ENCODE assay signal across 12 mouse cellular contexts in genomic region chr10:59289062-59289461, GRCm38 (mm10). TPM values are rescaled to one million over a fixed set of nuclear protein-coding genes. Genes with fewer than 3 reads are reported as not detected.
DNase-seq lines count a peak whose midpoint lies in the region; ATAC-seq and TF ChIP-seq lines count a peak whose summit lies in the region.
"Had no signal": no experiment of that assay in that cellular context is flagged by ENCODE, and none has a peak within 500 bp of the region (broad histone marks: within the 10 kb centered on the region; RNA-seq: fewer than 3 reads in every experiment).

No protein-coding gene starts in this region.

- TF ChIP-seq EP300 in lung, postnatal 0 days (IDR thresholded peaks at IDR 0.05): no peak

- TF ChIP-seq CTCF in hindbrain, postnatal 0 days (IDR thresholded peaks at IDR 0.05; ENCODE audit: low read depth): peak; percentile 69
- TF ChIP-seq CTCF in G1E (IDR thresholded peaks at IDR 0.05; ENCODE audit: low read depth, low read length): peak; percentile 24; the same call in 1 of the 2 replicates
- peak; percentile 78 for TF ChIP-seq CTCF in lung, postnatal 0 days (IDR thresholded peaks at IDR 0.05)

- no peak overlapping the region for H3K27ac ChIP-seq in hindbrain, postnatal 0 days
- no peak overlapping the region for H3K27ac ChIP-seq in hindbrain, embryonic 11.5 days (ENCODE audit: low read depth, low read length)
- H3K27ac ChIP-seq in midbrain, embryonic 14.5 days (replicated peaks; ENCODE audit: low read depth, low read length): no peak overlapping the region
- H3K27ac ChIP-seq in midbrain, embryonic 13.5 days: no peak overlapping the region
- H3K27ac ChIP-seq in lung, postnatal 0 days (ENCODE audit: low read length): no peak overlapping the region
- H3K27ac ChIP-seq: embryonic facial prominence, embryonic 13.5 days; neural tube, embryonic 12.5 days had no signal

- H3K4me2 ChIP-seq in hindbrain, postnatal 0 days (ENCODE audit: low read depth, low read length): no peak overlapping the region
- no peak overlapping the region for H3K4me2 ChIP-seq in hindbrain, embryonic 11.5 days (replicated peaks; ENCODE audit: low read depth, low read length)
- H3K4me2 ChIP-seq in midbrain, embryonic 14.5 days (ENCODE audit: low read length): no peak overlapping the region
- no peak overlapping the region for H3K4me2 ChIP-seq in midbrain, embryonic 13.5 days (replicated peaks)
- no peak overlapping the region for H3K4me2 ChIP-seq in lung, postnatal 0 days (replicated peaks; ENCODE audit: low read depth, low read length)
- H3K4me2 ChIP-seq: embryonic facial prominence, embryonic 13.5 days; neural tube, embryonic 12.5 days had no signal

- peak; percentile 53 for DNase-seq in hindbrain, postnatal 0 days (ENCODE audit: low spot score)
- no peak for DNase-seq in hindbrain, embryonic 11.5 days (ENCODE audit: low spot score)
- DNase-seq in midbrain, embryonic 14.5 days: peak; percentile 36
- DNase-seq in G1E (ENCODE audit: low spot score): no peak
- peak; percentile 65 for DNase-seq in lung, postnatal 0 days (ENCODE audit: low spot score)
- DNase-seq in adrenal gland, adult 8-10 months: no peak
- no peak for DNase-seq in neural tube, embryonic 10.5 days (ENCODE audit: extremely low spot score, low spot score)
- DNase-seq: heart, postnatal 4 days; spleen, adult 18-20 months had no signal

- 0 out of 2 replicates have a peak, but pooled peaks cover 2% of the 10 kb centered on the region for H3K4me1 ChIP-seq in hindbrain, postnatal 0 days (ENCODE audit: insufficient read depth, low read length)
- no peaks in the 10 kb centered on the region for H3K4me1 ChIP-seq in hindbrain, embryonic 11.5 days (replicated peaks; ENCODE audit: control insufficient read depth, insufficient read depth, low read length)
- H3K4me1 ChIP-seq in midbrain, embryonic 14.5 days (ENCODE audit: control insufficient read depth, insufficient read depth, low read length): no peaks in the 10 kb centered on the region
- H3K4me1 ChIP-seq in midbrain, embryonic 13.5 days (replicated peaks): no peaks in the 10 kb centered on the region
- H3K4me1 ChIP-seq in G1E (ENCODE audit: insufficient read depth, low read depth, low read length): peaks cover 9% of the 10 kb centered on the region
- H3K4me1 ChIP-seq in lung, postnatal 0 days (ENCODE audit: insufficient read depth, low read depth, low read length): no peaks in the 10 kb centered on the region
- H3K4me1 ChIP-seq: neural tube, embryonic 12.5 days had no signal

- H3K4me3 ChIP-seq in hindbrain, postnatal 0 days (ENCODE audit: low read length): no peak overlapping the region
- no peak overlapping the region for H3K4me3 ChIP-seq in hindbrain, embryonic 11.5 days (ENCODE audit: low read depth, low read length)
- no peak overlapping the region for H3K4me3 ChIP-seq in midbrain, embryonic 14.5 days (replicated peaks; ENCODE audit: low read depth, low read length)
- no peak overlapping the region for H3K4me3 ChIP-seq in midbrain, embryonic 13.5 days (replicated peaks)
- no peak overlapping the region for H3K4me3 ChIP-seq in G1E (ENCODE audit: low read depth, low read length)
- H3K4me3 ChIP-seq in lung, postnatal 0 days (ENCODE audit: low read depth, low read length): no peak overlapping the region
- H3K4me3 ChIP-seq: embryonic facial prominence, embryonic 13.5 days; neural tube, embryonic 12.5 days had no signal

- H3K9ac ChIP-seq in hindbrain, postnatal 0 days (replicated peaks; ENCODE audit: low read length): no peak overlapping the region
- H3K9ac ChIP-seq in hindbrain, embryonic 11.5 days (ENCODE audit: low read depth, low read length): no peak overlapping the region
- no peak overlapping the region for H3K9ac ChIP-seq in midbrain, embryonic 14.5 days (replicated peaks; ENCODE audit: low read length)
- no peak overlapping the region for H3K9ac ChIP-seq in midbrain, embryonic 13.5 days (replicated peaks)
- H3K9ac ChIP-seq in lung, postnatal 0 days (replicated peaks; ENCODE audit: low read depth): no peak overlapping the region
- H3K9ac ChIP-seq: embryonic facial prominence, embryonic 13.5 days; neural tube, embryonic 12.5 days had no signal

- no peaks in the 10 kb centered on the region for H3K27me3 ChIP-seq in hindbrain, postnatal 0 days (ENCODE audit: insufficient read depth, low read length)
- no peaks in the 10 kb centered on the region for H3K27me3 ChIP-seq in hindbrain, embryonic 11.5 days (ENCODE audit: control insufficient read depth, insufficient read depth, low read length)
- H3K27me3 ChIP-seq in midbrain, embryonic 14.5 days (ENCODE audit: control insufficient read depth, insufficient read depth, low read length): no peaks in the 10 kb centered on the region
- no peaks in the 10 kb centered on the region for H3K27me3 ChIP-seq in midbrain, embryonic 13.5 days
- no peaks in the 10 kb centered on the region for H3K27me3 ChIP-seq in G1E (ENCODE audit: insufficient read depth, low read length)
- no peaks in the 10 kb centered on the region for H3K27me3 ChIP-seq in lung, postnatal 0 days (replicated peaks; ENCODE audit: insufficient read depth, low read length)
- H3K27me3 ChIP-seq: embryonic facial prominence, embryonic 13.5 days; neural tube, embryonic 12.5 days had no signal

- H3K9me3 ChIP-seq in hindbrain, postnatal 0 days (ENCODE audit: low read length): no peaks in the 10 kb centered on the region
- H3K9me3 ChIP-seq in hindbrain, embryonic 11.5 days (ENCODE audit: control insufficient read depth, low read length): no peaks in the 10 kb centered on the region
- no peaks in the 10 kb centered on the region for H3K9me3 ChIP-seq in midbrain, embryonic 14.5 days (ENCODE audit: control insufficient read depth, low read length)
- H3K9me3 ChIP-seq in midbrain, embryonic 13.5 days: no peaks in the 10 kb centered on the region
- H3K9me3 ChIP-seq in G1E (replicated peaks): no peaks in the 10 kb centered on the region
- H3K9me3 ChIP-seq in lung, postnatal 0 days (ENCODE audit: low read length): no peaks in the 10 kb centered on the region
- H3K9me3 ChIP-seq: embryonic facial prominence, embryonic 13.5 days; neural tube, embryonic 12.5 days had no signal

- H3K36me3 ChIP-seq in hindbrain, postnatal 0 days (ENCODE audit: insufficient read depth, low read length): no peaks in the 10 kb centered on the region
- H3K36me3 ChIP-seq in hindbrain, embryonic 11.5 days (ENCODE audit: control insufficient read depth, insufficient read depth, low read length): no peaks in the 10 kb centered on the region
- H3K36me3 ChIP-seq in midbrain, embryonic 14.5 days (ENCODE audit: control insufficient read depth, insufficient read depth, low read length): no peaks in the 10 kb centered on the region
- H3K36me3 ChIP-seq in midbrain, embryonic 13.5 days: no peaks in the 10 kb centered on the region
- H3K36me3 ChIP-seq in G1E (replicated peaks): no peaks in the 10 kb centered on the region
- no peaks in the 10 kb centered on the region for H3K36me3 ChIP-seq in lung, postnatal 0 days (ENCODE audit: insufficient read depth, low read length)
- H3K36me3 ChIP-seq: embryonic facial prominence, embryonic 13.5 days; neural tube, embryonic 12.5 days had no signal

- no peak for ATAC-seq in hindbrain, postnatal 0 days
- ATAC-seq in hindbrain, embryonic 11.5 days (ENCODE audit: low FRiP score): no peak
- ATAC-seq in midbrain, embryonic 14.5 days (ENCODE audit: low FRiP score, low TSS enrichment): no peak
- ATAC-seq in midbrain, embryonic 13.5 days: no peak
- ATAC-seq in G1E (ENCODE audit: extremely low read depth, insufficient number of reproducible peaks, low FRiP score, poor library complexity, severe bottlenecking): no peak
- peak; percentile 26 for ATAC-seq in lung, postnatal 0 days

- 58% methylated on average over 8 of the region's 8 CpGs for WGBS in hindbrain, postnatal 0 days
- 58% methylated on average over 8 of the region's 8 CpGs for WGBS in hindbrain, embryonic 11.5 days
- 55% methylated on average over 8 of the region's 8 CpGs for WGBS in midbrain, embryonic 14.5 days
- WGBS in midbrain, embryonic 13.5 days: 52% methylated on average over 8 of the region's 8 CpGs
- 58% methylated on average over 8 of the region's 8 CpGs for WGBS in lung, postnatal 0 days

RNA-seq across cellular contexts. Expression of gene P4ha1, which starts 34.0 kb away (rescaled TPM):
- total RNA-seq in hindbrain, postnatal 0 days (2014; rRNA removed): 17.6 and 18.3 TPM in 2 replicates
- polyA plus RNA-seq in hindbrain, postnatal 0 days (2015; fragmentation: Nextera tagmentation; extraction: Ambion mirVana): 12.7 and 13.3 TPM in 2 replicates
- 44.6 and 51.6 TPM in 2 replicates for polyA plus RNA-seq in hindbrain, embryonic 11.5 days (2014; fragmentation: Nextera tagmentation; extraction: Ambion mirVana)
- 15.7 and 22.4 TPM in 2 replicates for polyA plus RNA-seq in midbrain, embryonic 14.5 days (2014; fragmentation: Nextera tagmentation; extraction: Ambion mirVana)
- polyA plus RNA-seq in midbrain, embryonic 13.5 days (2015; fragmentation: Nextera tagmentation; extraction: Ambion mirVana): 23.1 and 27.4 TPM in 2 replicates
- 20.6 and 34.2 TPM in 2 replicates for total RNA-seq in G1E (2014; fragmentation: Nextera tagmentation)
- 29.7 and 34.2 TPM in 2 replicates for total RNA-seq in G1E (2017)
- 1.6 and 2.3 TPM in 2 replicates for polyA plus RNA-seq in G1E (2012)
- 40.6 and 40.7 TPM in 2 replicates for polyA plus RNA-seq in lung, postnatal 0 days (2015; fragmentation: Nextera tagmentation; extraction: Ambion mirVana)
- 10 to 100 TPM; 32.5 to 73.9 (median 37.1) TPM for total RNA-seq in adrenal gland, adult 8-10 months (2022)

Comparison
In these comparisons a context has a peak if more than half of its experiments do, and no peak if none do; other contexts are left out.
1. DNase-seq: peak in hindbrain, postnatal 0 days (single experiment), midbrain, embryonic 14.5 days (single experiment) and lung, postnatal 0 days (single experiment); none in hindbrain, embryonic 11.5 days (single experiment), G1E (single experiment), adrenal gland, adult 8-10 months (single experiment) and neural tube, embryonic 10.5 days (single experiment).
2. CTCF ChIP-seq: peak in every context shown above with its lines; median percentile 78 in lung, postnatal 0 days; 69 in hindbrain, postnatal 0 days; 24 in G1E.